Mouse (Mus musculus) olfactory bulb, adult 2 months (tissue): ENCODE measurements around the gene Akap13.

Experiments
- CTCF ChIP-seq: fragments of 200-500 bp; IDR thresholded peaks from 2 replicates; pipeline ENCODE4 v1.5.1; 2012; ENCODE audit warnings: low read depth, mild to moderate bottlenecking, low read length, moderate library complexity; ENCODE audit not compliant: insufficient read depth
- POLR2A ChIP-seq: fragments of 200-500 bp; IDR thresholded peaks from 2 replicates; pipeline ENCODE4 v1.6.1; 2012; ENCODE audit warnings: mild to moderate bottlenecking, low read depth, low read length, moderate library complexity; ENCODE audit not compliant: insufficient read depth

DNA sequence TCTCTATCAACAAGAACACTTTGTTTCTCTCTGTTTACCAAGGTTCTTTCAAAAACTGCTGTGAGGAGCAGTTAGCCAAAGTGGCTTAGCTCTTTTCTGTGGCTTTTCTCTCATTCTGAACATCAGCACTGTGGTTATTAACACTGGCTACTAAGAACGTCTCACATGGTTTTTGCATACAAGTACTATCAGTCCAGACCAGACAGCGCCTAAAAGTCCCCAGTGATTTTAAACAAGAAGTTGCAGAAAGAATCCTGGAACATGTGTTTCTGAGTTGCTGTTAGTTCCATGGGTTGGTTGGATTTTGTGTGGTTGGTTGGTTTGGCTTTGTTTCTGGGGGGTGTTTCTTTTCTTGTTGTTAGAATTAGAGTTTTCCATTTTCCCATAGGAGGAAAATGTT is 257.5 kb downstream of the Akap13 start:
- TF ChIP-seq CTCF, result no peak
- no peak for TF ChIP-seq POLR2A
